Mouse (Mus musculus): ENCODE data around the gene Kif1b.

- TF ChIP-seq CTCF (IDR thresholded peaks at IDR 0.05; ENCODE audit: insufficient read depth, low read length) (no peak), POLR2A (IDR thresholded peaks at IDR 0.05; ENCODE audit: borderline replicate concordance, extremely low read depth, low read depth, low read length) (no peak)
Measured at GRCm38 (mm10) chr4:149322718-149323117, 15.2 kb upstream of the Kif1b start.

All from lung, adult 2 months (tissue).